Mouse (Mus musculus) NIH3T3 (cell line): ENCODE data around the gene Gm5475.

Experiments
- DNase-seq: peaks from one replicate; pipeline ENCODE4 v3.0.0-alpha.2; 2012; ENCODE audit warnings: low read depth

Gene Gm5475

GRCm38 (mm10) chr15:100449495-100449894 is 27.5 kb downstream of the Gm5475 start:
- no peak for DNase-seq

GRCm38 (mm10) chr15:100451245-100451644 is 29.3 kb downstream of the Gm5475 start:
- peak; percentile 91 for DNase-seq

GRCm38 (mm10) chr15:100452486-100452885 is 30.5 kb downstream of the Gm5475 start:
- no peak for DNase-seq

- no peak for DNase-seq
Observed at GRCm38 (mm10) chr15:100456356-100456991, 34.5 kb downstream of the Gm5475 start.

- DNase-seq = peak; percentile 95
Observed at GRCm38 (mm10) chr15:100457340-100457739, 35.4 kb downstream of the Gm5475 start.

- peak; percentile 91 for DNase-seq
Observed at GRCm38 (mm10) chr15:100458055-100458454, 36.1 kb downstream of the Gm5475 start.

GRCm38 (mm10) chr15:100460942-100461341 is 39.0 kb downstream of the Gm5475 start:
- no peak for DNase-seq

GRCm38 (mm10) chr15:100461646-100462045 is 39.7 kb downstream of the Gm5475 start:
- peak; percentile 88 for DNase-seq

- DNase-seq = peak; percentile 60
Observed at GRCm38 (mm10) chr15:100462086-100462485, 40.1 kb downstream of the Gm5475 start.

GRCm38 (mm10) chr15:100463712-100464111 is 41.8 kb downstream of the Gm5475 start:
- DNase-seq = peak; percentile 81

GRCm38 (mm10) chr15:100465432-100465831 is 43.5 kb downstream of the Gm5475 start:
- DNase-seq = no peak

GRCm38 (mm10) chr15:100467738-100468137 is 45.8 kb downstream of the Gm5475 start:
- no peak for DNase-seq

- DNase-seq = peak; percentile 90
Observed at GRCm38 (mm10) chr15:100468295-100469188, 46.6 kb downstream of the Gm5475 start, which contains the start of gene Letmd1. Gene Letmd1, plus strand, starts transcription at chr15:100469023.

- DNase-seq = no peak
Observed at GRCm38 (mm10) chr15:100469189-100469545, 47.2 kb downstream of the Gm5475 start.

GRCm38 (mm10) chr15:100470037-100470436 is 48.1 kb downstream of the Gm5475 start:
- DNase-seq = no peak

GRCm38 (mm10) chr15:100473926-100474503 is 52.1 kb downstream of the Gm5475 start:
- DNase-seq = no peak
